Mouse (Mus musculus) cerebellum, adult 2 months (tissue): ENCODE measurements around the gene 2410002F23Rik.

Source experiments
- CTCF ChIP-seq: fragments of 200-500 bp; IDR thresholded peaks from 2 replicates; pipeline ENCODE4 v1.5.1; 2011; ENCODE audit warnings: low read depth, mild to moderate bottlenecking, control low read depth, low read length, moderate library complexity, borderline replicate concordance; ENCODE audit not compliant: insufficient read depth
- POLR2A ChIP-seq: fragments of 200-500 bp; IDR thresholded peaks from 2 replicates; pipeline ENCODE4 v1.6.1; 2011; ENCODE audit warnings: low read length, control low read depth, borderline replicate concordance; ENCODE audit not compliant: insufficient read depth

GRCm38 (mm10) chr7:44197891-44198290 is 48.6 kb upstream of the 2410002F23Rik start, which contains the start of gene Klk1b3:
- TF ChIP-seq CTCF (no peak), POLR2A (no peak)
